Mouse (Mus musculus) stomach, postnatal 0 days (tissue): ENCODE measurements around the gene Ankmy2. TPM values are rescaled to one million over a fixed set of nuclear protein-coding genes. Genes with fewer than 3 reads are reported as not detected.
A peak's percentile ranks its signal among the peaks of the same experiment; 100 is the strongest.

Source experiments
- ATAC-seq: fragments of 200-750 bp; cut with Nextera tagmentation; 2 replicates; pipeline ENCODE4 v1.8.0; 2017; ENCODE audit not compliant: low FRiP score, low TSS enrichment
- DNase-seq: peaks from one replicate; pipeline ENCODE4 v3.0.0-alpha.2; 2016; ENCODE audit warnings: low spot score
- H3K27ac ChIP-seq: fragments of 300-500 bp; sonication (generic); replicated peaks from 2 replicates; pipeline ENCODE4 v1.5.1; 2014; ENCODE audit warnings: mild to moderate bottlenecking, control low read depth
- H3K27me3 ChIP-seq: fragments of 300-500 bp; sonication (generic); 2 replicates; pipeline ENCODE4 v1.6.1; 2014; ENCODE audit warnings: low read length; ENCODE audit not compliant: control insufficient read depth, insufficient read depth
- H3K36me3 ChIP-seq: fragments of 300-500 bp; sonication (generic); 2 replicates; pipeline ENCODE4 v1.6.1; 2014; ENCODE audit warnings: low read length, mixed read lengths; ENCODE audit not compliant: control insufficient read depth, insufficient read depth
- H3K4me1 ChIP-seq: fragments of 300-500 bp; sonication (generic); replicated peaks from 2 replicates; pipeline ENCODE4 v1.6.1; 2014; ENCODE audit warnings: antibody characterized with exemption; ENCODE audit not compliant: control insufficient read depth, insufficient read depth
- H3K4me2 ChIP-seq: fragments of 300-500 bp; sonication (generic); replicated peaks from 2 replicates; pipeline ENCODE4 v1.6.1; 2014; ENCODE audit warnings: low read depth, mild to moderate bottlenecking, control low read depth, moderate library complexity
- H3K4me3 ChIP-seq: fragments of 300-500 bp; sonication (generic); 2 replicates; pipeline ENCODE4 v1.5.1; 2014; ENCODE audit warnings: low read depth, low read length, control low read depth
- H3K9ac ChIP-seq: fragments of 300-500 bp; sonication (generic); 2 replicates; pipeline ENCODE4 v1.6.1; 2014; ENCODE audit warnings: mild to moderate bottlenecking, low read length, control low read depth, mixed read lengths
- H3K9me3 ChIP-seq: fragments of 300-500 bp; sonication (generic); 2 replicates; pipeline ENCODE4 v1.6.1; 2016; ENCODE audit warnings: low read length; ENCODE audit not compliant: control insufficient read depth
- CTCF ChIP-seq: IDR thresholded peaks from 2 replicates; pipeline ENCODE4 v1.5.1; 2016; ENCODE audit warnings: antibody characterized with exemption, low read depth, mild to moderate bottlenecking, moderate library complexity
- EP300 ChIP-seq: optimal IDR thresholded peaks from 2 replicates; pipeline ENCODE3; 2016; ENCODE audit warnings: antibody characterized with exemption
- WGBS: fragments of 180-500 bp; shearing (Covaris S2); extraction: QIAGEN DNeasy Blood & Tissue Kit; methylation state at CpG from one replicate; pipeline ENCODE4 v1.1.7; 2014; 5-methylcytosine and 5-hydroxymethylcytosine counted together
- polyA plus RNA-seq: library from polyadenylated mRNA; unstranded; fragments of >200 nt; fragmentation: Nextera tagmentation; extraction: Ambion mirVana; gene quantifications from 2 replicates; pipeline ENCODE4 v1.2.1, GENCODE M21; 2015

The Ankmy2 gene
- polyA plus RNA-seq, 1 experiment from 2014 or later: 27.4 TPM

GRCm38 (mm10) chr12:36150265-36150664 lies 6.6 kb upstream of the Ankmy2 start:
- TF ChIP-seq CTCF: no peak
- TF ChIP-seq EP300: no peak
- no peaks in the 10 kb centered on the region for H3K36me3 ChIP-seq
- 72% methylated on average over 2 of the region's 2 CpGs for WGBS
- no peak for DNase-seq
- ATAC-seq: no peak
- H3K27ac ChIP-seq: no peak overlapping the region
- H3K4me2 ChIP-seq: no peak overlapping the region
- no peak overlapping the region for H3K9ac ChIP-seq
- H3K27me3 ChIP-seq: no peaks in the 10 kb centered on the region
- H3K4me3 ChIP-seq: no peak overlapping the region
- H3K9me3 ChIP-seq: no peaks in the 10 kb centered on the region
- H3K4me1 ChIP-seq: no peaks in the 10 kb centered on the region; the same call in 1 of the 2 replicates

- DNase-seq (no peak), ATAC-seq (no peak)
- Histone ChIP-seq H3K9ac (no peak overlapping the region), H3K4me1 (no peaks in the 10 kb centered on the region; the same call in 1 of the 2 replicates), H3K4me2 (no peak overlapping the region), H3K27ac (no peak overlapping the region), H3K4me3 (no peak overlapping the region), H3K27me3 (no peaks in the 10 kb centered on the region), H3K9me3 (no peaks in the 10 kb centered on the region), H3K36me3 (no peaks in the 10 kb centered on the region)
- TF ChIP-seq CTCF (no peak), EP300 (no peak)
- WGBS: 63% methylated on average over 2 of the region's 2 CpGs
Measured at GRCm38 (mm10) chr12:36150737-36151136, 6.2 kb upstream of the Ankmy2 start.

- ATAC-seq (no peak), DNase-seq (no peak)
- Histone ChIP-seq H3K4me1 (no peaks in the 10 kb centered on the region; the same call in 1 of the 2 replicates), H3K4me2 (peak overlapping the region; percentile 67), H3K27ac (no peak overlapping the region), H3K36me3 (no peaks in the 10 kb centered on the region), H3K9me3 (no peaks in the 10 kb centered on the region), H3K9ac (peak overlapping the region; percentile 28; the same call in 1 of the 2 replicates), H3K4me3 (peak overlapping the region; percentile 88), H3K27me3 (no peaks in the 10 kb centered on the region)
- WGBS: 11% methylated on average over 8 of the region's 8 CpGs
- TF ChIP-seq EP300 (no peak), CTCF (no peak)
Measured at GRCm38 (mm10) chr12:36155141-36155641, 1.7 kb upstream of the Ankmy2 start.

- Histone ChIP-seq H3K27ac (peak overlapping the region; percentile 95), H3K36me3 (no peaks in the 10 kb centered on the region), H3K9me3 (no peaks in the 10 kb centered on the region), H3K4me2 (peak overlapping the region; percentile 67), H3K4me3 (peak overlapping the region; percentile 88), H3K4me1 (no peaks in the 10 kb centered on the region; the same call in 1 of the 2 replicates), H3K27me3 (no peaks in the 10 kb centered on the region), H3K9ac (peak overlapping the region; percentile 86)
- WGBS: under 1% methylated on average over 33 of the region's 33 CpGs
- DNase-seq: peak; percentile 65
- no peak; the same call in 1 of the 2 replicates for ATAC-seq
- TF ChIP-seq CTCF (no peak), EP300 (no peak)
Measured at GRCm38 (mm10) chr12:36156101-36156636, 745 bp upstream of the Ankmy2 start.

GRCm38 (mm10) chr12:36157304-36157637 lies 357 bp downstream of the Ankmy2 start:
- WGBS: under 1% methylated on average over 14 of the region's 14 CpGs
- no peaks in the 10 kb centered on the region for H3K9me3 ChIP-seq
- peak; percentile 65 for ATAC-seq

GRCm38 (mm10) chr12:36157638-36158308 lies 859 bp downstream of the Ankmy2 start, which contains the start of gene Bzw2:
Bzw2 (minus strand) TSS chr12:36158080.
- Histone ChIP-seq H3K4me3 (peak within 1 kb of the TSS; percentile 88), H3K36me3 (no peaks in the 10 kb centered on the region), H3K4me1 (no peaks in the 10 kb centered on the region; the same call in 1 of the 2 replicates), H3K4me2 (peak within 1 kb of the TSS; percentile 67), H3K9ac (peak within 1 kb of the TSS; percentile 86), H3K27ac (peak within 1 kb of the TSS; percentile 95), H3K27me3 (no peaks in the 10 kb centered on the region), H3K9me3 (no peaks in the 10 kb centered on the region)
- ATAC-seq (peak; percentile 55), DNase-seq (peak; percentile 84)
- TF ChIP-seq EP300: no peak
- TF ChIP-seq CTCF: no peak
- WGBS: 1% methylated on average over 26 of the region's 26 CpGs

More at GRCm38 (mm10) chr12:36157304-36157637, 357 bp downstream of the Ankmy2 start:
- H3K4me1 ChIP-seq: no peaks in the 10 kb centered on the region; the same call in 1 of the 2 replicates
- peak overlapping the region; percentile 67 for H3K4me2 ChIP-seq
- no peaks in the 10 kb centered on the region for H3K36me3 ChIP-seq
- DNase-seq: no peak
- H3K27ac ChIP-seq: peak overlapping the region; percentile 95
- peak overlapping the region; percentile 86 for H3K9ac ChIP-seq
- no peaks in the 10 kb centered on the region for H3K27me3 ChIP-seq
- H3K4me3 ChIP-seq: peak overlapping the region; percentile 88
- TF ChIP-seq EP300 (peak; percentile 45), CTCF (no peak)
